Mouse (Mus musculus): ENCODE results near the gene Rpain. TPM values are rescaled to one million over a fixed set of nuclear protein-coding genes. Genes with fewer than 3 reads are reported as not detected.

Gene Rpain
- total and polyA plus RNA-seq, 3 experiments = 54.1 to 80.6 (median 64.6) TPM

DNA sequence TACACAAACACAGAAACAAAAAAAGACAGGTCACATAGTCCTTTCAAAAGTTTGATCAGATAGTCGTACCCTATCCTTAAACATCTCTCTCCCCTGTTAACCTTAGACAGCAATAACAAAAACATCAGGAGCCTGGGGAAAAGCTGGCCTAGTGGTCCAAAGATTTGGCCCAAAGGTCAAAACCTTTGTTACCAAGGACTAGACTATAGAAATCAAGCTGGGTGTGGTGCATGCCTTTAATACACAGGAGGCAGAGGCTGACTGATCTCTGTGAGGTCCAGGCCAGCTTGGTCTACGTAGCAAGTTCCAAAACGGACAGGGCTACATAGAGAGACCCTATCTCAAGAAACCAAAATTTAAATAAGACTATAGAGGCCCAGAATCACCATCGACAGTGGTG is 15.3 kb upstream of the Rpain start:
- Histone ChIP-seq H3K36me3 (replicated peaks in 1 of 2; ENCODE audit: control insufficient read depth in 1 of 2, insufficient read depth in 1 of 2, low read length in 1 of 2) (peaks cover 79 to 95% of the 10 kb centered on the region in 2 experiments), H3K9ac (ENCODE audit: insufficient read depth, low read depth) (no peak overlapping the region), H3K4me1 (ENCODE audit: control insufficient read depth in 1 of 2, insufficient read depth in 2 of 2) (no peaks in the 10 kb centered on the region), H3K27ac (ENCODE audit: insufficient read depth, low read depth) (no peak overlapping the region), H3K27me3 (replicated peaks) (no peaks in the 10 kb centered on the region), H3K9me3 (replicated peaks; ENCODE audit: low read length) (no peaks in the 10 kb centered on the region), H3K79me2 (replicated peaks; ENCODE audit: control insufficient read depth, extremely low read depth, insufficient read depth, poor library complexity, severe bottlenecking) (peaks cover 4% of the 10 kb centered on the region; the same call in 1 of the 2 replicates), H3K4me3 (replicated peaks in 1 of 3; ENCODE audit: low read depth in 2 of 3, low read length in 2 of 3, poor library complexity in 1 of 3) (no peak overlapping the region), H3K4me2 (ENCODE audit: insufficient read depth, low read depth, poor library complexity, severe bottlenecking) (no peak overlapping the region)
- DNase-seq (ENCODE audit: extremely low read depth) = no peak
- in situ Hi-C loops (cut with MboI; ENCODE audit: low pct_ligation_motif_present, low pct_unique_long_range_greater_than_20kb, low sequenced_read_pairs) = no loop called here
- dilution Hi-C loops (cut with MboI; ENCODE audit: extremely low pct_ligation_motif_present, extremely low pct_unique_long_range_greater_than_20kb, low sequenced_read_pairs) = no loop called here
- no peak for TF ChIP-seq MXI1 (IDR thresholded peaks at IDR 0.05; ENCODE audit: low read depth, low read length)
- TF ChIP-seq USF2 (conservative IDR thresholded peaks at IDR 0.05; ENCODE audit: low read depth, low read length) = no peak
- no peak for TF ChIP-seq NELFE (IDR thresholded peaks at IDR 0.05; ENCODE audit: low read depth, low read length)
- TF ChIP-seq KAT2A (IDR thresholded peaks at IDR 0.05; ENCODE audit: insufficient replicate concordance, low read length) = no peak
- no peak for TF ChIP-seq CHD2 (IDR thresholded peaks at IDR 0.05; ENCODE audit: low read length)
- TF ChIP-seq EP300 (IDR thresholded peaks at IDR 0.05; ENCODE audit: low read length) = no peak
- TF ChIP-seq ZKSCAN1 (IDR thresholded peaks at IDR 0.05; ENCODE audit: borderline replicate concordance, low read depth, low read length) = no peak
- no peak for TF ChIP-seq RCOR1 (conservative IDR thresholded peaks at IDR 0.05; ENCODE audit: low read depth, low read length)
- TF ChIP-seq MEF2A (IDR thresholded peaks at IDR 0.05; ENCODE audit: borderline replicate concordance, low read depth, low read length) = no peak
- TF ChIP-seq USF1 (IDR thresholded peaks at IDR 0.05; ENCODE audit: low read depth, low read length) = no peak
- TF ChIP-seq POLR2AphosphoS2 (IDR thresholded peaks at IDR 0.05; ENCODE audit: low read depth, low read length) = no peak

DNA sequence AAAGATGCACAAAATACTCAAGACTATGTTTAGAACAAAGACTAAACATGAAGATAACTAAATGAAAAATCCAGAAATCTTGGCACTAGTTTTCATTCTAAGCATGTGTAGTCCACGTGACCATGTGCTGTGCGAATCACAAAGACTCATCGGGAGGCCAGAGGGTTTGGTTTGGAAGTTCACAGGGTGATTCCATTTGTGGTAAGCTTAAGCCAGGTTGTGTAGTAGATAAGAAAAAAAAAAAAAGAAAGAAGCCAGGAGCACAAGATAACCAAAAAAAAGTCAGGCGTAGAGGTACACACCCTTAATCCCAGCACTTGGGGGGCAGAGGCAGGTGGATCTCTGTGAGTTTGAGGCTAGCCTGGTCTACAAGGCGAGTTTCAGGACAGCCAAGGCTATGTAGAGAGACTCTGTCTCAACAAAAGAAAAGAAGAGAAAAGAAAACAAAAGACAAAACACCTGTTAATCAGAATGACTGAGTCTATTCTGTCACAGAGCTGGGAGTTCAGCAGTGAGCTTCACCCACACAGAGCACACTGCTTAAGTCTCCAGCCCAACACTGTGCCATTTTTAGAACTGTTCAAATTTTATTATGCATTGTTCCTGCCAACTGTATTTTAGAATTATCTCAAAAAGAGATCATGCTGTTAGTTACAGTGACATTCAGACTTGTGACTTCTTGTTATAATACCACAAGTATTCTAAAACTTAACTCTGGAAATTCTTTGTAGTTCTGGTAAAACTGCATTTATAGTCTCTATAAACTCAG is 9.0 kb upstream of the Rpain start:
- Histone ChIP-seq H3K9ac (ENCODE audit: insufficient read depth, low read depth) (no peak overlapping the region), H3K4me3 (replicated peaks in 1 of 3; ENCODE audit: low read depth in 2 of 3, low read length in 2 of 3, poor library complexity in 1 of 3) (no peak overlapping the region), H3K27ac (ENCODE audit: insufficient read depth, low read depth) (no peak overlapping the region), H3K79me2 (replicated peaks; ENCODE audit: control insufficient read depth, extremely low read depth, insufficient read depth, poor library complexity, severe bottlenecking) (peaks cover 14% of the 10 kb centered on the region), H3K4me2 (ENCODE audit: insufficient read depth, low read depth, poor library complexity, severe bottlenecking) (no peak overlapping the region), H3K36me3 (replicated peaks in 1 of 2; ENCODE audit: control insufficient read depth in 1 of 2, insufficient read depth in 1 of 2, low read length in 1 of 2) (peaks cover 72 to 95% of the 10 kb centered on the region in 2 experiments), H3K4me1 (ENCODE audit: control insufficient read depth in 1 of 2, insufficient read depth in 2 of 2) (peaks cover 0 to 33% of the 10 kb centered on the region in 2 experiments; a peak in 2 of 4 replicates), H3K9me3 (replicated peaks; ENCODE audit: low read length) (no peaks in the 10 kb centered on the region), H3K27me3 (replicated peaks) (no peaks in the 10 kb centered on the region)
- DNase-seq (ENCODE audit: extremely low read depth) = no peak
- dilution Hi-C loops (cut with MboI; ENCODE audit: extremely low pct_ligation_motif_present, extremely low pct_unique_long_range_greater_than_20kb, low sequenced_read_pairs) (no loop called here), in situ Hi-C loops (cut with MboI; ENCODE audit: low pct_ligation_motif_present, low pct_unique_long_range_greater_than_20kb, low sequenced_read_pairs) (no loop called here)
- no peak for TF ChIP-seq TCF12 (IDR thresholded peaks at IDR 0.05; ENCODE audit: low read depth, low read length)
- no peak for TF ChIP-seq MAZ (IDR thresholded peaks at IDR 0.05; ENCODE audit: low read depth, low read length)
- TF ChIP-seq MAFK (IDR thresholded peaks at IDR 0.05; ENCODE audit: insufficient replicate concordance, low read length) = no peak
- no peak for TF ChIP-seq SMC3 (IDR thresholded peaks at IDR 0.05; ENCODE audit: low read depth, low read length)
- no peak for TF ChIP-seq USF2 (conservative IDR thresholded peaks at IDR 0.05; ENCODE audit: low read depth, low read length)
- no peak for TF ChIP-seq EP300 (IDR thresholded peaks at IDR 0.05; ENCODE audit: low read length)
- TF ChIP-seq BHLHE40 (IDR thresholded peaks at IDR 0.05; ENCODE audit: low read depth, low read length) = no peak
- TF ChIP-seq SIN3A (IDR thresholded peaks at IDR 0.05; ENCODE audit: low read length) = no peak
- no peak for TF ChIP-seq USF1 (IDR thresholded peaks at IDR 0.05; ENCODE audit: low read depth, low read length)
- no peak for TF ChIP-seq ZMIZ1 (IDR thresholded peaks at IDR 0.05; ENCODE audit: low read depth, low read length)

Data from CH12.LX (cell line).